Mouse (Mus musculus) thymus, adult 2 months (tissue): Measurements from ENCODE around the gene Efna1. TPM values are rescaled to one million over a fixed set of nuclear protein-coding genes. Genes with fewer than 3 reads are reported as not detected.

Source experiments
- DNase-seq: peaks from one replicate; pipeline ENCODE4 v3.0.0; 2021
- H3K27ac ChIP-seq: fragments of 200-500 bp; 2 replicates; pipeline ENCODE4 v1.5.1; 2012; ENCODE audit warnings: low read length, control low read depth; ENCODE audit not compliant: control insufficient read depth, insufficient read depth
- H3K27me3 ChIP-seq: fragments of 200-500 bp; 2 replicates; pipeline ENCODE4 v1.6.1; 2012; ENCODE audit warnings: mild to moderate bottlenecking, low read length, moderate library complexity, mixed read lengths; ENCODE audit not compliant: control insufficient read depth, insufficient read depth
- H3K36me3 ChIP-seq: fragments of 200-500 bp; 2 replicates; pipeline ENCODE4 v1.6.1; 2012; ENCODE audit warnings: mild to moderate bottlenecking, low read length, moderate library complexity; ENCODE audit not compliant: control insufficient read depth, insufficient read depth
- H3K4me1 ChIP-seq: fragments of 200-500 bp; replicated peaks from 2 replicates; pipeline ENCODE4 v1.6.1; 2012; ENCODE audit warnings: low read length; ENCODE audit not compliant: control insufficient read depth, insufficient read depth
- H3K4me3 ChIP-seq: fragments of 200-500 bp; 2 replicates; pipeline ENCODE4 v1.5.1; 2012; ENCODE audit warnings: mild to moderate bottlenecking, low read length, control low read depth, moderate library complexity; ENCODE audit not compliant: control insufficient read depth, insufficient read depth
- CTCF ChIP-seq: fragments of 200-500 bp; IDR thresholded peaks from 2 replicates; pipeline ENCODE4 v1.5.1; 2012; ENCODE audit warnings: mild to moderate bottlenecking, control low read depth, low read length, moderate library complexity, borderline replicate concordance; ENCODE audit not compliant: control insufficient read depth, poor library complexity, insufficient read depth; ENCODE audit errors: extremely low read depth
- POLR2A ChIP-seq: fragments of 200-500 bp; IDR thresholded peaks from 2 replicates; pipeline ENCODE4 v1.6.1; 2012; ENCODE audit warnings: mild to moderate bottlenecking, low read length, control low read depth, moderate library complexity; ENCODE audit not compliant: control insufficient read depth, poor library complexity, insufficient read depth; ENCODE audit errors: extremely low read depth
- WGBS: fragments of 180-500 bp; shearing (Covaris S2); methylation state at CpG from one replicate; pipeline ENCODE4 v1.1.7; 2018; 5-methylcytosine and 5-hydroxymethylcytosine counted together
- polyA plus RNA-seq: library from polyadenylated mRNA; depleted of rRNA; stranded (reverse); fragments of >200 nt; gene quantifications from 2 replicates; pipeline ENCODE4 v1.2.3, GENCODE M21; 2012

Gene Efna1
- polyA plus RNA-seq, 1 experiment, result 9.7 TPM

- peaks cover 43% of the 10 kb centered on the region for H3K27me3 ChIP-seq
- no peak overlapping the region for H3K27ac ChIP-seq
- H3K4me3 ChIP-seq, result no peak overlapping the region
- 87% methylated on average over 6 of the region's 6 CpGs for WGBS
- DNase-seq, result no peak
- no peaks in the 10 kb centered on the region for H3K36me3 ChIP-seq
- peaks cover 39% of the 10 kb centered on the region for H3K4me1 ChIP-seq
- TF ChIP-seq POLR2A (no peak), CTCF (no peak)
Observed at GRCm38 (mm10) chr3:89317246-89317645, 36.3 kb upstream of the Efna1 start.

- Histone ChIP-seq H3K4me3 (no peak overlapping the region), H3K27me3 (peaks cover 39% of the 10 kb centered on the region), H3K4me1 (peaks cover 35% of the 10 kb centered on the region), H3K27ac (no peak overlapping the region), H3K36me3 (no peaks in the 10 kb centered on the region)
- WGBS, result 2% methylated on average over 4 of the region's 4 CpGs
- peak; percentile 79; the same call in 1 of the 2 replicates for TF ChIP-seq CTCF
- TF ChIP-seq POLR2A, result no peak
- peak; percentile 84 for DNase-seq
Observed at GRCm38 (mm10) chr3:89316833-89317232, 35.9 kb upstream of the Efna1 start.

- H3K4me1 ChIP-seq, result peaks cover 30% of the 10 kb centered on the region
- DNase-seq, result peak; percentile 20
- 17% methylated on average over 40 of the region's 40 CpGs for WGBS
- TF ChIP-seq POLR2A (no peak), CTCF (no peak)
- H3K36me3 ChIP-seq, result no peaks in the 10 kb centered on the region
- peaks cover 34% of the 10 kb centered on the region for H3K27me3 ChIP-seq
- H3K27ac ChIP-seq, result no peak overlapping the region
- no peak overlapping the region for H3K4me3 ChIP-seq
Observed at GRCm38 (mm10) chr3:89315930-89316831, 35.2 kb upstream of the Efna1 start.

- 9% methylated on average over 26 of the region's 26 CpGs for WGBS
- peak; percentile 62 for DNase-seq
- Histone ChIP-seq H3K27ac (no peak overlapping the region), H3K27me3 (peaks cover 26% of the 10 kb centered on the region), H3K4me1 (peaks cover 22% of the 10 kb centered on the region), H3K4me3 (no peak overlapping the region), H3K36me3 (no peaks in the 10 kb centered on the region)
- TF ChIP-seq CTCF (peak; percentile 75; the same call in 1 of the 2 replicates), POLR2A (no peak)
Observed at GRCm38 (mm10) chr3:89315195-89315929, 34.4 kb upstream of the Efna1 start.

- Histone ChIP-seq H3K4me3 (no peak overlapping the region), H3K27me3 (peaks cover 20% of the 10 kb centered on the region), H3K36me3 (no peaks in the 10 kb centered on the region), H3K4me1 (peaks cover 17% of the 10 kb centered on the region), H3K27ac (no peak overlapping the region)
- no peak for DNase-seq
- WGBS, result 63% methylated on average over 2 of the region's 2 CpGs
- TF ChIP-seq CTCF (no peak), POLR2A (no peak)
Observed at GRCm38 (mm10) chr3:89314791-89315190, 33.8 kb upstream of the Efna1 start.

GRCm38 (mm10) chr3:89314340-89314739 lies 33.4 kb upstream of the Efna1 start:
- Histone ChIP-seq H3K4me1 (peaks cover 12% of the 10 kb centered on the region), H3K4me3 (no peak overlapping the region), H3K27ac (no peak overlapping the region), H3K36me3 (no peaks in the 10 kb centered on the region), H3K27me3 (peaks cover 16% of the 10 kb centered on the region)
- WGBS, result 71% methylated on average over 5 of the region's 5 CpGs
- DNase-seq, result no peak
- TF ChIP-seq POLR2A (no peak), CTCF (no peak)
